Mouse (Mus musculus) CD4-positive, CD25-positive, alpha-beta regulatory T cell (primary cell): ENCODE results near the gene Lamp3. TPM values are rescaled to one million over a fixed set of nuclear protein-coding genes. Genes with fewer than 3 reads are reported as not detected.

Source experiments
- polyA plus RNA-seq: library from polyadenylated mRNA; unstranded; fragments of 100-300 nt; shearing (Covaris generic); gene quantifications from one replicate; pipeline ENCODE4 v1.2.1, GENCODE M21; 2017

The Lamp3 gene
- polyA plus RNA-seq = not detected

DNA sequence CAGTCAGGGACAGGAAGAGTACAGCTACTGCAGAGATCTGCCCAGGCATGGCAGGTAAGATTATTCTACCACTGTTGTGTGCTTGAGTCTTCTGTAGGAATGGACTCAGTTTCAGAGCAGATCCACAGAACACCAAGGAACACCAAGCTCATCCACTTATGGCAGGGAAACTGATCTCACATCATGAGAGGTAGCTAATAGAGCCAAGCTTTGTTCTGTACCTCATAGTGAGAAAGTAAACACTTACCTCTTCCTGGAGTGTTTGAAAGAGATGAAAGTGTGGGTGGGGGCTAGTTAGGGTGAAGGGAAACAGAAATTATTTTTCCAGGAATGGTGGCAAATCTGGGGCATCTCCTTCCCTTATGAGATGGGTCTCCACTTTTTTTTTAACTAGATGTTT is at the start of gene Lamp3:
Gene Lamp3, minus strand, starts transcription at position 160 of the 400 bp plus-strand sequence.

DNA sequence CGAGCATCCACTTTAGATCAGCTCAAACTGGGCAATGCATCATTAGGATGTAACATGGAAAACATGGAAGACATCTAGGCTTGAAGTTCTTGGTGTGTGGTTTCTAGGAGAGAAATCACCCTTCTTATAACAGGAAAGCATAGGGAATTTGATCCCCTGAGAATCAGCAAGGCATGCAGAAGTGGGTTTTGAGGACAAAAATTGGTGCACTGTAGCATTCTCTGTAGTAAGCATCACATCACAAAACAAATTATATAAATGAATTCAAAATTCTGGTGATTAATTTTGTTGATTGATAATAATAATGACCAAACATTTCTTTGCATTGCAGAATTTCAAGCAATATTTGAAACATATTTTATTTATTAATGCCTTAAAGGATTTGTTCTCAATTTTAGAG is 76.4 kb downstream of the Lamp3 start, which contains the start of gene Olfr171:
Gene Olfr171, minus strand, starts transcription at position 101 of the 400 bp plus-strand sequence.

GRCm38 (mm10) chr16:19611782-19612181 is 94.4 kb downstream of the Lamp3 start, which contains the start of gene Olfr170:
Gene Olfr170, minus strand, starts transcription at chr16:19611882.

Other genes with a start within 250 kb of the Lamp3 start
- not detected for gene Olfr166, start 222.7 kb downstream of the Lamp3 start, polyA plus RNA-seq
- 0.19 TPM for gene Olfr167, start 184.1 kb downstream of the Lamp3 start, polyA plus RNA-seq
- not detected for gene Olfr168, start 170.8 kb downstream of the Lamp3 start, polyA plus RNA-seq
- not detected for gene Olfr169, start 134.6 kb downstream of the Lamp3 start, polyA plus RNA-seq
- not detected for gene Olfr170, start 94.5 kb downstream of the Lamp3 start, polyA plus RNA-seq
- gene Olfr171, start 76.5 kb downstream of the Lamp3 start, polyA plus RNA-seq = not detected
- gene B3gnt5, start 53.8 kb upstream of the Lamp3 start, polyA plus RNA-seq = 7.9 TPM